Mouse (Mus musculus) hindlimb bud, embryonic 11.5 days (tissue): ENCODE results near the gene Pnpla2.

Source experiments
- DNase-seq: peaks from one replicate; pipeline ENCODE4 v3.0.0-alpha.2; 2012; ENCODE audit warnings: low read depth, low spot score; ENCODE audit errors: extremely low spot score

Gene Pnpla2

GRCm38 (mm10) chr7:141481498-141482401 is 26.8 kb downstream of the Pnpla2 start:
- DNase-seq: no peak

GRCm38 (mm10) chr7:141482531-141483024 is 27.6 kb downstream of the Pnpla2 start:
- no peak for DNase-seq

GRCm38 (mm10) chr7:141483114-141483653 is 28.2 kb downstream of the Pnpla2 start:
- DNase-seq: no peak

GRCm38 (mm10) chr7:141484186-141485120 is 29.5 kb downstream of the Pnpla2 start:
- no peak for DNase-seq

GRCm38 (mm10) chr7:141485186-141485585 is 30.2 kb downstream of the Pnpla2 start:
- DNase-seq: no peak

- no peak for DNase-seq
Observed at GRCm38 (mm10) chr7:141485606-141486005, 30.6 kb downstream of the Pnpla2 start.

GRCm38 (mm10) chr7:141486239-141486638 is 31.2 kb downstream of the Pnpla2 start:
- no peak for DNase-seq

GRCm38 (mm10) chr7:141487141-141487540 is 32.1 kb downstream of the Pnpla2 start:
- DNase-seq: no peak

- DNase-seq: no peak
Observed at GRCm38 (mm10) chr7:141491151-141491550, 36.2 kb downstream of the Pnpla2 start.

GRCm38 (mm10) chr7:141492738-141493137 is 37.7 kb downstream of the Pnpla2 start:
- no peak for DNase-seq

- no peak for DNase-seq
Observed at GRCm38 (mm10) chr7:141493729-141494128, 38.7 kb downstream of the Pnpla2 start.

- DNase-seq: no peak
Observed at GRCm38 (mm10) chr7:141495379-141495778, 40.4 kb downstream of the Pnpla2 start.

GRCm38 (mm10) chr7:141495940-141496339 is 40.9 kb downstream of the Pnpla2 start:
- no peak for DNase-seq

- no peak for DNase-seq
Observed at GRCm38 (mm10) chr7:141497600-141497999, 42.6 kb downstream of the Pnpla2 start.

GRCm38 (mm10) chr7:141501820-141502555 is 47.0 kb downstream of the Pnpla2 start:
- DNase-seq: no peak

GRCm38 (mm10) chr7:141502556-141502905 is 47.5 kb downstream of the Pnpla2 start:
- DNase-seq: no peak

- DNase-seq: no peak
Observed at GRCm38 (mm10) chr7:141506278-141506677, 51.3 kb downstream of the Pnpla2 start.

GRCm38 (mm10) chr7:141508160-141508559 is 53.2 kb downstream of the Pnpla2 start:
- no peak for DNase-seq

- DNase-seq: no peak
Observed at GRCm38 (mm10) chr7:141510196-141510595, 55.2 kb downstream of the Pnpla2 start.
